Mouse (Mus musculus) intestine, embryonic 16.5 days (tissue): ENCODE results near the gene Olfr853. TPM values are rescaled to one million over a fixed set of nuclear protein-coding genes. Genes with fewer than 3 reads are reported as not detected.

Experiments
- ATAC-seq: fragments of 200-750 bp; cut with Nextera tagmentation; 2 replicates; pipeline ENCODE4 v1.8.0; 2017; ENCODE audit warnings: moderate TSS enrichment, moderate library complexity
- H3K27ac ChIP-seq: fragments of 300-500 bp; sonication (generic); 2 replicates; pipeline ENCODE4 v1.5.1; 2014; ENCODE audit warnings: mild to moderate bottlenecking, low read length
- H3K27me3 ChIP-seq: fragments of 300-500 bp; sonication (generic); replicated peaks from 2 replicates; pipeline ENCODE4 v1.6.1; 2014; ENCODE audit warnings: low read length, control low read depth, mixed read lengths; ENCODE audit not compliant: control insufficient read depth, insufficient read depth
- H3K36me3 ChIP-seq: fragments of 300-500 bp; sonication (generic); 2 replicates; pipeline ENCODE4 v1.6.1; 2014; ENCODE audit warnings: low read length, control low read depth; ENCODE audit not compliant: control insufficient read depth, insufficient read depth
- H3K4me1 ChIP-seq: fragments of 300-500 bp; sonication (generic); 2 replicates; pipeline ENCODE4 v1.6.1; 2014; ENCODE audit warnings: low read length, control low read depth, mixed read lengths; ENCODE audit not compliant: control insufficient read depth, insufficient read depth
- H3K4me2 ChIP-seq: fragments of 300-500 bp; sonication (generic); 2 replicates; pipeline ENCODE4 v1.6.1; 2014; ENCODE audit warnings: low read depth, low read length, control low read depth
- H3K4me3 ChIP-seq: fragments of 300-500 bp; sonication (generic); 2 replicates; pipeline ENCODE4 v1.5.1; 2014; ENCODE audit warnings: mild to moderate bottlenecking, low read length
- H3K9ac ChIP-seq: fragments of 300-500 bp; sonication (generic); 2 replicates; pipeline ENCODE4 v1.6.1; 2014; ENCODE audit warnings: low read depth, low read length
- H3K9me3 ChIP-seq: fragments of 300-500 bp; sonication (generic); 2 replicates; pipeline ENCODE4 v1.6.1; 2016; ENCODE audit warnings: low read length, control low read depth; ENCODE audit not compliant: control insufficient read depth
- WGBS: fragments of 180-500 bp; shearing (Covaris S2); extraction: QIAGEN DNeasy Blood & Tissue Kit; methylation state at CpG from one replicate; pipeline ENCODE4 v1.1.7; 2014; 5-methylcytosine and 5-hydroxymethylcytosine counted together
- polyA plus RNA-seq: library from polyadenylated mRNA; unstranded; fragments of >200 nt; fragmentation: Nextera tagmentation; extraction: Ambion mirVana; gene quantifications from 2 replicates; pipeline ENCODE4 v1.2.1, GENCODE M21; 2015

Gene Olfr853
- polyA plus RNA-seq, result not detected in 2 replicates

DNA sequence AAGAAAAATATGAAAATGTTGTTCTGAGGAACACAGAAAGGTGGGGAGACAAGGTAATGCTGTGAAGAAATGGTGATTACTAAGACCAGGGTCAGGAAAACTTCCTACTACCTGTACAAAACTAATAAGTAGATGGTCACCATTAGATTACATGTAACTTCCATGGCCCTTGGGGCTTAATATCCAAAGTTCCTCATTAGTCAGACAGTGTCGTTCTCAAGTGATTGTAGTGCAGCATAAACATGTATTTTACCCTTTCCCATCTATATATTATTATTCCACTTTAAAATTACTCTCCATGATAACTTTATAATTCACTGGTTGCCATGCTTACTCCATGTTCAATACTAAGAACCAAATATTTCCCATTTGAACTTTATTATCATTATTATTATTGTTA is at the start of gene Olfr853:
TSS of gene Olfr853 (minus strand) at position 101 of the 400 bp plus-strand sequence.
- no peaks in the 10 kb centered on the region for H3K27me3 ChIP-seq
- no peak within 1 kb of the TSS for H3K4me3 ChIP-seq
- H3K4me1 ChIP-seq, result no peaks in the 10 kb centered on the region
- no peak within 1 kb of the TSS for H3K27ac ChIP-seq
- 63% methylated on average over 1 of the region's 1 CpGs for WGBS
- no peak within 1 kb of the TSS for H3K4me2 ChIP-seq
- H3K9ac ChIP-seq, result no peak within 1 kb of the TSS
- no peaks in the 10 kb centered on the region for H3K9me3 ChIP-seq
- ATAC-seq, result no peak
- no peaks in the 10 kb centered on the region for H3K36me3 ChIP-seq

GRCm38 (mm10) chr9:19582317-19582716 is 41.4 kb upstream of the Olfr853 start, which contains the start of gene Olfr855:
TSS of gene Olfr855 (plus strand) at chr9:19582617.
- Histone ChIP-seq H3K27ac (no peak within 1 kb of the TSS), H3K4me2 (no peak within 1 kb of the TSS), H3K36me3 (no peaks in the 10 kb centered on the region), H3K4me1 (no peaks in the 10 kb centered on the region), H3K27me3 (no peaks in the 10 kb centered on the region), H3K9me3 (no peaks in the 10 kb centered on the region), H3K4me3 (no peak within 1 kb of the TSS), H3K9ac (no peak within 1 kb of the TSS)
- ATAC-seq, result no peak

DNA sequence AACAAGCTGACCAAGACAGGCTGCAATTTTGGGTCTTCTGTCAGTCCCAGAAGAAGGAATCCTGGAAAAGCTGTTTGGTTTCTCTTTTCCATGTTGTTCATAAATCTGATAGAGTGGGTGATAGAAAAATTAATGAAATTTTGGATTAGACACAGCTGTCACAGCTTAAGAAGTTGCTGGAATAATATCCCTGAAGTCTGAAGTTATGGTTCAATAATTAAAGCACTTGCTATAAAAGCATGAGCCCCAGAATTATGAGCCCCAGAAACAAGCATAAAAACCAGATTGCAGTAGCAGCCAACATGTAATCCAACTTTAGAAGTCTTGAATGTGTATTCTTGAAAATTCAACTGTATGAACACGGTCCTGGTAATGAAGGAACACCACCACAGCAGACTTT is 26.4 kb upstream of the Olfr853 start, which contains the start of gene Olfr854:
TSS of gene Olfr854 (minus strand) at position 101 of the 400 bp plus-strand sequence.
- no peak within 1 kb of the TSS for H3K4me3 ChIP-seq
- H3K9ac ChIP-seq, result no peak within 1 kb of the TSS
- no peaks in the 10 kb centered on the region for H3K27me3 ChIP-seq
- H3K36me3 ChIP-seq, result no peaks in the 10 kb centered on the region
- no peak within 1 kb of the TSS for H3K27ac ChIP-seq
- H3K4me1 ChIP-seq, result no peaks in the 10 kb centered on the region
- WGBS, result 56% methylated on average over 1 of the region's 1 CpGs
- ATAC-seq, result no peak
- no peaks in the 10 kb centered on the region for H3K9me3 ChIP-seq
- no peak within 1 kb of the TSS for H3K4me2 ChIP-seq

GRCm38 (mm10) chr9:19492995-19493394 is 47.9 kb downstream of the Olfr853 start, which contains the start of gene Olfr851:
TSS of gene Olfr851 (plus strand) at chr9:19493295.
- Histone ChIP-seq H3K4me3 (no peak within 1 kb of the TSS), H3K4me2 (no peak within 1 kb of the TSS), H3K9me3 (no peaks in the 10 kb centered on the region), H3K27ac (no peak within 1 kb of the TSS), H3K36me3 (no peaks in the 10 kb centered on the region), H3K27me3 (no peaks in the 10 kb centered on the region), H3K4me1 (no peaks in the 10 kb centered on the region), H3K9ac (no peak within 1 kb of the TSS)
- ATAC-seq, result no peak

Other genes starting within 250 kb of the Olfr853 start
- not detected in 2 replicates for gene Olfr844, start 224.7 kb downstream of the Olfr853 start, polyA plus RNA-seq
- not detected in 2 replicates for gene Olfr845, start 204.6 kb downstream of the Olfr853 start, polyA plus RNA-seq
- not detected in 2 replicates for gene Olfr846, start 177.1 kb downstream of the Olfr853 start, polyA plus RNA-seq
- gene Olfr847, start 162.4 kb downstream of the Olfr853 start, polyA plus RNA-seq, result not detected in 2 replicates
- not detected in 2 replicates for gene Olfr849, start 100.8 kb downstream of the Olfr853 start, polyA plus RNA-seq
- gene Olfr850, start 62.8 kb downstream of the Olfr853 start, polyA plus RNA-seq, result not detected in 2 replicates
- not detected in 2 replicates for gene Olfr851, start 47.8 kb downstream of the Olfr853 start, polyA plus RNA-seq
- not detected in 2 replicates for gene Olfr854, start 26.3 kb upstream of the Olfr853 start, polyA plus RNA-seq
- not detected in 2 replicates for gene Olfr855, start 41.5 kb upstream of the Olfr853 start, polyA plus RNA-seq
- 19.8 and 21.8 TPM in 2 replicates for gene Zfp317, start 81.0 kb upstream of the Olfr853 start, polyA plus RNA-seq
- not detected in 2 replicates for gene Olfr857, start 168.4 kb upstream of the Olfr853 start, polyA plus RNA-seq
- gene Olfr58, start 239.2 kb upstream of the Olfr853 start, polyA plus RNA-seq, result not detected in 2 replicates